Mouse (Mus musculus): ENCODE measurements at regions not wholly inside any gene's neighbourhood (a gene's known extent, or its start where the extent isn't known, plus 50 kb on each side); places are given as distances from the start of the nearest gene placed in this dataset.

DNA sequence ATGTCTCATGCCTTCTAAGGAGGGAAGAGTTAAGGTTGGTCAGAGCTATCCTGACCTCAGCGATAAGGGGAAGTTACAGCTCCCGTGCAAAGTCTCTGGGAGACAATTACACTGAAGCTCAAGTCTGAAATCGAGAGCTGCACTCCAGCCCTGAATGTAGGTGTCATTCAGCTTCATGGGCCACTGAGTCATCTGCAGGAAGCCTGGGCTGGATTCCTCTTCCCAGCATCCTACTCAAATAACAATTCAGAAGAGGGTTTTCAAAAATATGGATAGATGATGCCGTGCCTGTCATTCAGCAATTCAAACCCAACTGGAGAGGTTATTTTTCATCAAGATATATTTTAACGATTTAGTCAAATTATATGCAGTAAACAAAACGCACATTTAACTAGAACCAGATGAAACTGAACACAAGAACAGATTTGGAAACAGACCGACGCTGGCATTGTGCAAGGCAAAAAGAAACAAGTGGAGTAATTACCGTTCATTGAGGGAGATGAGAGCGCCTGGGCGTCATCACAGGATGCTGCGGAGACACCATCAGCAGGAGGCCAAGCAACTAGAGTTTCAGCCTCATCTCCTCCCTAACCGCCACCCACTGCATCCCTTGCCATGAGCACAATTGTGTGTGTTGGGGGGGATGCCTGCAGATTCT, 57.8 kb upstream of the Cfap46 start:
- TF ChIP-seq POLR2A (IDR thresholded peaks at IDR 0.05; ENCODE audit: extremely low read depth, insufficient read depth, low read length) (no peak), CTCF (IDR thresholded peaks at IDR 0.05; ENCODE audit: low read depth, low read length) (no peak)

Data from liver, adult 2 months (tissue).